Mouse (Mus musculus): ENCODE measurements at regions not wholly inside any gene's neighbourhood (a gene's known extent, or its start where the extent isn't known, plus 50 kb on each side); places are given as distances from the start of the nearest gene placed in this dataset.

GRCm38 (mm10) chr4:84079516-84079915 is 554.2 kb downstream of the Ccdc171 start:
- no peak for DNase-seq (ENCODE audit: extremely low read depth, low read depth, low spot score)
- H3K4me1 ChIP-seq (ENCODE audit: control insufficient read depth, insufficient read depth, low read length), result no peaks in the 10 kb centered on the region
- H3K27me3 ChIP-seq (ENCODE audit: control insufficient read depth, insufficient read depth, low read length), result no peaks in the 10 kb centered on the region
- no peak overlapping the region for H3K9ac ChIP-seq (ENCODE audit: low read depth, low read length)
- 79% methylated on average over 2 of the region's 2 CpGs for WGBS
- TF ChIP-seq POLR2A (IDR thresholded peaks at IDR 0.05; ENCODE audit: extremely low read depth, insufficient read depth, low read length) (no peak), CTCF (IDR thresholded peaks at IDR 0.05; ENCODE audit: low read depth, low read length) (no peak)
- no peak overlapping the region for H3K27ac ChIP-seq (replicated peaks; ENCODE audit: insufficient read depth, low read depth, low read length)
- no peaks in the 10 kb centered on the region for H3K36me3 ChIP-seq (ENCODE audit: control insufficient read depth, insufficient read depth, low read length)
- H3K4me3 ChIP-seq (ENCODE audit: insufficient read depth, low read depth, low read length), result no peak overlapping the region
- H3K79me2 ChIP-seq (ENCODE audit: control insufficient read depth, insufficient read depth, low read length), result no peaks in the 10 kb centered on the region

- no peak for DNase-seq (ENCODE audit: extremely low read depth, low read depth, low spot score)
- no peak overlapping the region for H3K4me3 ChIP-seq (ENCODE audit: insufficient read depth, low read depth, low read length)
- no peak for TF ChIP-seq CTCF (IDR thresholded peaks at IDR 0.05; ENCODE audit: low read depth, low read length)
- no peak for TF ChIP-seq POLR2A (IDR thresholded peaks at IDR 0.05; ENCODE audit: extremely low read depth, insufficient read depth, low read length)
- H3K27me3 ChIP-seq (ENCODE audit: control insufficient read depth, insufficient read depth, low read length), result no peaks in the 10 kb centered on the region
- no peaks in the 10 kb centered on the region for H3K36me3 ChIP-seq (ENCODE audit: control insufficient read depth, insufficient read depth, low read length)
- no peak overlapping the region for H3K27ac ChIP-seq (replicated peaks; ENCODE audit: insufficient read depth, low read depth, low read length)
- H3K4me1 ChIP-seq (ENCODE audit: control insufficient read depth, insufficient read depth, low read length), result no peaks in the 10 kb centered on the region
- no peaks in the 10 kb centered on the region for H3K79me2 ChIP-seq (ENCODE audit: control insufficient read depth, insufficient read depth, low read length)
- H3K9ac ChIP-seq (ENCODE audit: low read depth, low read length), result no peak overlapping the region
- WGBS, result 71% methylated on average over 7 of the region's 7 CpGs
Measured at GRCm38 (mm10) chr4:84081518-84081917, 556.2 kb downstream of the Ccdc171 start.

- Histone ChIP-seq H3K27me3 (ENCODE audit: control insufficient read depth, insufficient read depth, low read length) (no peaks in the 10 kb centered on the region), H3K4me3 (ENCODE audit: insufficient read depth, low read depth, low read length) (no peak overlapping the region), H3K27ac (replicated peaks; ENCODE audit: insufficient read depth, low read depth, low read length) (no peak overlapping the region), H3K79me2 (ENCODE audit: control insufficient read depth, insufficient read depth, low read length) (no peaks in the 10 kb centered on the region), H3K4me1 (ENCODE audit: control insufficient read depth, insufficient read depth, low read length) (no peaks in the 10 kb centered on the region), H3K9ac (ENCODE audit: low read depth, low read length) (no peak overlapping the region), H3K36me3 (ENCODE audit: control insufficient read depth, insufficient read depth, low read length) (no peaks in the 10 kb centered on the region)
- DNase-seq (ENCODE audit: extremely low read depth, low read depth, low spot score), result no peak
- 83% methylated on average over 12 of the region's 12 CpGs for WGBS
- no peak for TF ChIP-seq CTCF (IDR thresholded peaks at IDR 0.05; ENCODE audit: low read depth, low read length)
- no peak for TF ChIP-seq POLR2A (IDR thresholded peaks at IDR 0.05; ENCODE audit: extremely low read depth, insufficient read depth, low read length)
Measured at GRCm38 (mm10) chr4:84088166-84088565, 562.8 kb downstream of the Ccdc171 start.

GRCm38 (mm10) chr4:84092509-84092908 is 567.2 kb downstream of the Ccdc171 start:
- H3K27ac ChIP-seq (replicated peaks; ENCODE audit: insufficient read depth, low read depth, low read length), result no peak overlapping the region
- no peaks in the 10 kb centered on the region for H3K4me1 ChIP-seq (ENCODE audit: control insufficient read depth, insufficient read depth, low read length)
- no peak overlapping the region for H3K4me3 ChIP-seq (ENCODE audit: insufficient read depth, low read depth, low read length)
- TF ChIP-seq CTCF (IDR thresholded peaks at IDR 0.05; ENCODE audit: low read depth, low read length) (no peak), POLR2A (IDR thresholded peaks at IDR 0.05; ENCODE audit: extremely low read depth, insufficient read depth, low read length) (no peak)
- no peak for DNase-seq (ENCODE audit: extremely low read depth, low read depth, low spot score)
- 79% methylated on average over 9 of the region's 9 CpGs for WGBS
- no peaks in the 10 kb centered on the region for H3K27me3 ChIP-seq (ENCODE audit: control insufficient read depth, insufficient read depth, low read length)
- H3K9ac ChIP-seq (ENCODE audit: low read depth, low read length), result no peak overlapping the region
- no peaks in the 10 kb centered on the region for H3K79me2 ChIP-seq (ENCODE audit: control insufficient read depth, insufficient read depth, low read length)
- no peaks in the 10 kb centered on the region for H3K36me3 ChIP-seq (ENCODE audit: control insufficient read depth, insufficient read depth, low read length)

- Histone ChIP-seq H3K27ac (replicated peaks; ENCODE audit: insufficient read depth, low read depth, low read length) (no peak overlapping the region), H3K9ac (ENCODE audit: low read depth, low read length) (no peak overlapping the region), H3K36me3 (ENCODE audit: control insufficient read depth, insufficient read depth, low read length) (no peaks in the 10 kb centered on the region), H3K4me1 (ENCODE audit: control insufficient read depth, insufficient read depth, low read length) (no peaks in the 10 kb centered on the region), H3K27me3 (ENCODE audit: control insufficient read depth, insufficient read depth, low read length) (no peaks in the 10 kb centered on the region), H3K79me2 (ENCODE audit: control insufficient read depth, insufficient read depth, low read length) (no peaks in the 10 kb centered on the region), H3K4me3 (ENCODE audit: insufficient read depth, low read depth, low read length) (no peak overlapping the region)
- no peak for DNase-seq (ENCODE audit: extremely low read depth, low read depth, low spot score)
- TF ChIP-seq CTCF (IDR thresholded peaks at IDR 0.05; ENCODE audit: low read depth, low read length), result no peak
- TF ChIP-seq POLR2A (IDR thresholded peaks at IDR 0.05; ENCODE audit: extremely low read depth, insufficient read depth, low read length), result no peak
- 88% methylated on average over 3 of the region's 3 CpGs for WGBS
Measured at GRCm38 (mm10) chr4:84095237-84095636, 569.9 kb downstream of the Ccdc171 start.

GRCm38 (mm10) chr4:84096081-84096480 is 570.7 kb downstream of the Ccdc171 start:
- Histone ChIP-seq H3K9ac (ENCODE audit: low read depth, low read length) (no peak overlapping the region), H3K4me3 (ENCODE audit: insufficient read depth, low read depth, low read length) (no peak overlapping the region), H3K4me1 (ENCODE audit: control insufficient read depth, insufficient read depth, low read length) (no peaks in the 10 kb centered on the region), H3K27ac (replicated peaks; ENCODE audit: insufficient read depth, low read depth, low read length) (no peak overlapping the region), H3K27me3 (ENCODE audit: control insufficient read depth, insufficient read depth, low read length) (no peaks in the 10 kb centered on the region), H3K36me3 (ENCODE audit: control insufficient read depth, insufficient read depth, low read length) (no peaks in the 10 kb centered on the region), H3K79me2 (ENCODE audit: control insufficient read depth, insufficient read depth, low read length) (no peaks in the 10 kb centered on the region)
- 96% methylated on average over 4 of the region's 4 CpGs for WGBS
- TF ChIP-seq POLR2A (IDR thresholded peaks at IDR 0.05; ENCODE audit: extremely low read depth, insufficient read depth, low read length), result no peak
- no peak for TF ChIP-seq CTCF (IDR thresholded peaks at IDR 0.05; ENCODE audit: low read depth, low read length)
- no peak for DNase-seq (ENCODE audit: extremely low read depth, low read depth, low spot score)

Measured in liver, adult 2 months (tissue).